In genomic region chr7:47081277-47081676, GRCm38 (mm10) we compare ENCODE assay signal across 7 mouse cellular contexts. TPM values are rescaled to one million over a fixed set of nuclear protein-coding genes. Genes with fewer than 3 reads are reported as not detected.
DNase-seq lines count a peak whose midpoint lies in the region; ATAC-seq and TF ChIP-seq lines count a peak whose summit lies in the region.

No protein-coding gene starts in this region.

- H3K36me3 ChIP-seq in forebrain, postnatal 0 days (ENCODE audit: insufficient read depth), result peaks cover 53% of the 10 kb centered on the region
- H3K36me3 ChIP-seq in hindbrain, embryonic 16.5 days (ENCODE audit: control insufficient read depth, insufficient read depth, low read length), result peaks cover 31% of the 10 kb centered on the region
- no peaks in the 10 kb centered on the region for H3K36me3 ChIP-seq in midbrain, embryonic 11.5 days (ENCODE audit: control insufficient read depth, insufficient read depth, low read length)
- H3K36me3 ChIP-seq in small intestine, adult 2 months (ENCODE audit: control insufficient read depth, insufficient read depth, low read length), result no peaks in the 10 kb centered on the region

- no peak for TF ChIP-seq POLR2A in small intestine, adult 2 months (IDR thresholded peaks at IDR 0.05; ENCODE audit: low read depth, low read length)

- ATAC-seq in forebrain, postnatal 0 days, result peak; percentile 65
- 0 out of 2 replicates have a peak, but pooled peaks have one; percentile 12 for ATAC-seq in hindbrain, embryonic 16.5 days
- no peak for ATAC-seq in midbrain, embryonic 11.5 days (ENCODE audit: low FRiP score)

- no peaks in the 10 kb centered on the region for H3K27me3 ChIP-seq in forebrain, postnatal 0 days (ENCODE audit: insufficient read depth, low read length)
- H3K27me3 ChIP-seq in hindbrain, embryonic 16.5 days (replicated peaks; ENCODE audit: control insufficient read depth, insufficient read depth, low read length), result no peaks in the 10 kb centered on the region
- H3K27me3 ChIP-seq in midbrain, embryonic 11.5 days (ENCODE audit: control insufficient read depth, insufficient read depth, low read length), result no peaks in the 10 kb centered on the region
- H3K27me3 ChIP-seq in small intestine, adult 2 months (ENCODE audit: control insufficient read depth, insufficient read depth, low read length), result no peaks in the 10 kb centered on the region

- peak; percentile 92 for TF ChIP-seq CTCF in forebrain, postnatal 0 days (IDR thresholded peaks at IDR 0.05; ENCODE audit: low read depth)
- TF ChIP-seq CTCF in small intestine, adult 2 months (IDR thresholded peaks at IDR 0.05; ENCODE audit: extremely low read depth, insufficient read length, insufficient replicate concordance, low read depth, low read length), result peak; percentile 95; the same call in 1 of the 2 replicates

- no peak overlapping the region for H3K9ac ChIP-seq in forebrain, postnatal 0 days
- H3K9ac ChIP-seq in hindbrain, embryonic 16.5 days (ENCODE audit: low read depth, low read length), result no peak overlapping the region
- H3K9ac ChIP-seq in midbrain, embryonic 11.5 days (ENCODE audit: low read length), result no peak overlapping the region

- H3K27ac ChIP-seq in forebrain, postnatal 0 days (ENCODE audit: low read depth, low read length), result no peak overlapping the region
- no peak overlapping the region for H3K27ac ChIP-seq in hindbrain, embryonic 16.5 days (ENCODE audit: low read depth, low read length)
- no peak overlapping the region for H3K27ac ChIP-seq in midbrain, embryonic 11.5 days (ENCODE audit: low read depth, low read length)
- H3K27ac ChIP-seq in small intestine, adult 2 months (ENCODE audit: insufficient read depth, low read depth, low read length), result no peak overlapping the region

- 47% methylated on average over 6 of the region's 6 CpGs for WGBS in forebrain, postnatal 0 days
- WGBS in hindbrain, embryonic 16.5 days, result 46% methylated on average over 6 of the region's 6 CpGs
- WGBS in midbrain, embryonic 11.5 days, result 56% methylated on average over 6 of the region's 6 CpGs
- WGBS in small intestine, adult 2 months, result 14% methylated on average over 6 of the region's 6 CpGs

- no peak overlapping the region for H3K4me2 ChIP-seq in forebrain, postnatal 0 days (ENCODE audit: low read depth)
- no peak overlapping the region for H3K4me2 ChIP-seq in hindbrain, embryonic 16.5 days (ENCODE audit: low read length)
- H3K4me2 ChIP-seq in midbrain, embryonic 11.5 days, result no peak overlapping the region

- no peaks in the 10 kb centered on the region for H3K9me3 ChIP-seq in forebrain, postnatal 0 days (ENCODE audit: low read length)
- H3K9me3 ChIP-seq in hindbrain, embryonic 16.5 days (ENCODE audit: control insufficient read depth, low read length), result no peaks in the 10 kb centered on the region
- no peaks in the 10 kb centered on the region for H3K9me3 ChIP-seq in midbrain, embryonic 11.5 days (ENCODE audit: control insufficient read depth, low read length)

- no peaks in the 10 kb centered on the region for H3K4me1 ChIP-seq in forebrain, postnatal 0 days (ENCODE audit: insufficient read depth)
- H3K4me1 ChIP-seq in hindbrain, embryonic 16.5 days (ENCODE audit: control insufficient read depth, insufficient read depth, low read depth, low read length), result no peaks in the 10 kb centered on the region
- H3K4me1 ChIP-seq in midbrain, embryonic 11.5 days (ENCODE audit: control insufficient read depth, insufficient read depth, low read length), result no peaks in the 10 kb centered on the region
- H3K4me1 ChIP-seq in small intestine, adult 2 months (ENCODE audit: control insufficient read depth, insufficient read depth, insufficient read length, low read length), result peaks cover 7% of the 10 kb centered on the region

- peak; percentile 35 for DNase-seq in Muller cell, postnatal 12 days (ENCODE audit: inconsistent ontology term)
- DNase-seq in c-Kit-positive CD71-negative TER-119-negative erythroid progenitor cells, embryonic 14.5 days (ENCODE audit: low read depth), result peak; percentile 48
- peak; percentile 62 for DNase-seq in forebrain, postnatal 0 days
- DNase-seq in layer of hippocampus, postnatal 36 days, result peak; percentile 68 to 71
- peak; percentile 87 for DNase-seq in midbrain, embryonic 11.5 days (ENCODE audit: low spot score, missing footprints)

- no peak overlapping the region for H3K4me3 ChIP-seq in forebrain, postnatal 0 days (ENCODE audit: low read depth, low read length)
- H3K4me3 ChIP-seq in hindbrain, embryonic 16.5 days (ENCODE audit: low read length), result no peak overlapping the region
- no peak overlapping the region for H3K4me3 ChIP-seq in midbrain, embryonic 11.5 days (ENCODE audit: low read depth, low read length)
- H3K4me3 ChIP-seq in small intestine, adult 2 months (ENCODE audit: low read depth, low read length), result no peak overlapping the region

RNA-seq across cellular contexts. Expression of gene Tmem86a, which starts 30.9 kb away (rescaled TPM):
- total RNA-seq in forebrain, postnatal 0 days (2014; rRNA removed), result 9.5 and 12.0 TPM in 2 replicates
- polyA plus RNA-seq in forebrain, postnatal 0 days (2015; fragmentation: Nextera tagmentation; extraction: Ambion mirVana), result 32.9 and 37.3 TPM in 2 replicates
- 25.9 and 27.3 TPM in 2 replicates for polyA plus RNA-seq in hindbrain, embryonic 16.5 days (2015; fragmentation: Nextera tagmentation; extraction: Ambion mirVana)
- 10 to 100 TPM; 11.9 to 12.5 TPM for total RNA-seq in layer of hippocampus, postnatal 36 days (2021)
- polyA plus RNA-seq in midbrain, embryonic 11.5 days (2014; fragmentation: Nextera tagmentation; extraction: Ambion mirVana), result 9.7 and 10.0 TPM in 2 replicates
- 41.3 and 385 TPM in 2 replicates for polyA plus RNA-seq in small intestine, adult 2 months (2012; rRNA removed)

RNA-seq across cellular contexts. Expression of gene Ptpn5, which starts 52.2 kb away (rescaled TPM):
- total RNA-seq in forebrain, postnatal 0 days (2014; rRNA removed), result 57.1 and 67.4 TPM in 2 replicates
- polyA plus RNA-seq in forebrain, postnatal 0 days (2015; fragmentation: Nextera tagmentation; extraction: Ambion mirVana), result 101 and 132 TPM in 2 replicates
- 181 and 198 TPM in 2 replicates for polyA plus RNA-seq in hindbrain, embryonic 16.5 days (2015; fragmentation: Nextera tagmentation; extraction: Ambion mirVana)
- total RNA-seq in layer of hippocampus, postnatal 36 days (2021), result 10 to 100 TPM; 92.7 to 95.8 TPM
- 17.5 and 18.5 TPM in 2 replicates for polyA plus RNA-seq in midbrain, embryonic 11.5 days (2014; fragmentation: Nextera tagmentation; extraction: Ambion mirVana)
- 1.1 and 1.5 TPM in 2 replicates for polyA plus RNA-seq in small intestine, adult 2 months (2012; rRNA removed)

Comparison
In these comparisons a context has a peak if more than half of its experiments do, and no peak if none do; other contexts are left out.
1. DNase-seq: peak in every context shown above with its lines; median percentile 87 in midbrain, embryonic 11.5 days; 70 in layer of hippocampus, postnatal 36 days; 62 in forebrain, postnatal 0 days; 48 in c-Kit-positive CD71-negative TER-119-negative erythroid progenitor cells, embryonic 14.5 days; 35 in Muller cell, postnatal 12 days.